Mouse (Mus musculus): ENCODE data around the gene Slc39a11.

Slc39a11 gene

GRCm38 (mm10) chr11:113409121-113409520 is 240.8 kb downstream of the Slc39a11 start:
- no peak for DNase-seq (ENCODE audit: low spot score in 2 of 2)

DNA sequence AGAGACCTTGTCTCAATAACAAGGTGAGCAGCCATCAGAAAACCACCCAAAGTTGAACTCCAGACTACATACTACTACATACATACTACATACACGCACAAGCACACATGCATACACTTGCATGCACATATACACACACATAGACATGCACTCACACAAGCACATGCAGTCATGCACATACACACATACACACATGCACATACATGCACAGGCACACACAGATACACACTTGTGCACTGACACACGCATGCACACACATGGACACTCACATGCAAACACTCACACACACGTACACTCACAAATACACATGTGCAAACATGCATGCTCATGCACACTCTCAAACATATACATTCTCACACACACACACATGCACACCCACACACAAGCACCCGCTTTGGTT is 242.4 kb downstream of the Slc39a11 start:
- DNase-seq (ENCODE audit: low spot score in 2 of 2) = no peak

GRCm38 (mm10) chr11:113400868-113401267 is 249.0 kb downstream of the Slc39a11 start:
- no peak for DNase-seq (ENCODE audit: low spot score in 2 of 2)

- DNase-seq (ENCODE audit: low spot score in 2 of 2) = no peak
Observed at GRCm38 (mm10) chr11:113399601-113400000, 250.3 kb downstream of the Slc39a11 start.

DNA sequence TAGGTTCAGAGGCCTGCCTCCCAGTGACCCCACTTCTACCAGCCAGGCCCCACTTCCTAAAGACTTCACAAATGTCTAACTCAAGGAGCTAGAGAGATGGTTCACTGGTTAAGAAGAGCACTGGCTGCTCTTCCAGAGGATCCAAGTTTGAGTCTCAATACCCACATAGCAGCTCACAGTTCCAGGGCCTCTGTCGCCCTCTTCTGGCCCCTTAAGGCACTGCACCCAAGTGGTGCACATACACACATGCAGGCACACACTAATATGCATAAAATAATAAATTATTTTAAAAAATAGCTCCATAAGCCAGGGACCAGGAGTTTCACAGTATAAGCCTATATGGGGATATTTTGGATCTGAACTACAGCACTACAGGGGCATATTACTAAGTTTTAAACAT is 252.5 kb downstream of the Slc39a11 start:
- DNase-seq (ENCODE audit: low spot score in 2 of 2) = no peak

- DNase-seq (ENCODE audit: low spot score in 2 of 2) = no peak
Observed at GRCm38 (mm10) chr11:113393366-113394150, 256.3 kb downstream of the Slc39a11 start.

GRCm38 (mm10) chr11:113391664-113392063 is 258.2 kb downstream of the Slc39a11 start:
- DNase-seq (ENCODE audit: low spot score in 2 of 2) = no peak

DNA sequence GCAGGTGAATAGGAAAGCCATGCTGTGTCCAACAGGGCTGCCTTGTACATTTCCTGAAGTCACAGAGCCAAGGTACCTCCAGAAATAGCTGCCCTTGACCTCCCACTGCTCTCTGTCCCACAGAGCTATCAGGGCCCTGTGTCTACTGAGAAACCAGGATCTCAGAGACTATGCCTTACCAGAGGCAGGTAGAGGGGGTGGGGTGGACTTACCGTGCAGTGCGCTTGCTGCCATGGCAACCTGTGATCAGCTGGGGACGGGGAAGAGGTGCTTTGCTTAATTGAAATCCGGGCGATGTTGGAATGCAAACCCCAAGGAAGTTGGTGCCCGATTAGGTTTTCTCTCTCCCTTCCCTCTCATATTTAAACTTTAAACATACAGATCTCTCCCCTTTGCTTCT is 260.2 kb downstream of the Slc39a11 start:
- no peak for DNase-seq (ENCODE audit: low spot score in 2 of 2)

GRCm38 (mm10) chr11:113382674-113383571 is 267.0 kb downstream of the Slc39a11 start:
- no peak for DNase-seq (ENCODE audit: low spot score in 2 of 2)

GRCm38 (mm10) chr11:113381550-113381949 is 268.3 kb downstream of the Slc39a11 start:
- DNase-seq (ENCODE audit: low spot score in 2 of 2) = no peak

GRCm38 (mm10) chr11:113378867-113379266 is 271.0 kb downstream of the Slc39a11 start:
- no peak for DNase-seq (ENCODE audit: low spot score in 2 of 2)

DNA sequence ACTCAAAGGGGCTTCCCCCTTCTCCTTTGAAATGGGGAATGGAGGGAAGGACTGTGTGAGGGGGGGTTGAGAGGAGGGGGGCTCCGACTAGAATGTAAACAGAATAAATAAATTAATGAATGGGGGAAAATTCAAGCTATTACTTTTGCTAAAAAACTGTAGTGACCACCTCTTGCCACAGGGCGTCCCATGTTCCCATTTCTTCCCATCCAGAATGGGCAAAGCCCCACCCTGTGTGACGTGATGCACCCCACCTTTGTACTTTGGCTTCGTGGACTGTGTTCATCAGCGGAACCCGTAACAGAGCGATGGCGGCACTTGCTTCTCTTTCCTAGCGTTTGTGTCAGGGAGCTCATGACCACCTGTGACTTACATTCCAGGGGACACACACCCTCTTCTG is 273.8 kb downstream of the Slc39a11 start:
- no peak for DNase-seq (ENCODE audit: low spot score in 2 of 2)

- no peak for DNase-seq (ENCODE audit: low spot score in 2 of 2)
Observed at GRCm38 (mm10) chr11:113373926-113374325, 276.0 kb downstream of the Slc39a11 start.

DNA sequence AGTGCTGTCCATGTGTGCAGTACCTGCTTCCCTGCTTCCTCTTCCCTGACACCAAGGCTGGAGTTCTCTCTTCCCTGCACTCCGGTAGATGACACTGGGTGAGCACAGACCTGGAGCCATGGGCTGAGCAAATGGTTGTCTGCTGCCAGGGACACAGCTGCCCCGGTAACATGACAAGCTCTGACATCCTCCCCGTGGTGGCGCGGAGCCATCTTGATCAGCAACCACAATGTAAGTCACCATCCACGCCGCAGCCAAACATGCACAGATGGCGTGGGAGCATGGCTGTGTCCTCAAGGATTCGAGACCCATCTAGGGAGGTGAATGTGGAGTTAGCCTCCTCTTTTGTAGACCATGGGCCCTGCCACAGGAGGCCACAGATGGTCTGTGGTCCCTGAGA is 276.5 kb downstream of the Slc39a11 start:
- DNase-seq (ENCODE audit: low spot score in 2 of 2) = no peak

GRCm38 (mm10) chr11:113368046-113368445 is 281.8 kb downstream of the Slc39a11 start:
- DNase-seq (ENCODE audit: low spot score in 2 of 2) = no peak

- no peak for DNase-seq (ENCODE audit: low spot score in 2 of 2)
Observed at GRCm38 (mm10) chr11:113366257-113367030, 283.4 kb downstream of the Slc39a11 start.

GRCm38 (mm10) chr11:113363739-113364138 is 286.1 kb downstream of the Slc39a11 start:
- DNase-seq (ENCODE audit: low spot score in 2 of 2) = no peak

- no peak for DNase-seq (ENCODE audit: low spot score in 2 of 2)
Observed at GRCm38 (mm10) chr11:113362617-113363016, 287.3 kb downstream of the Slc39a11 start.

DNA sequence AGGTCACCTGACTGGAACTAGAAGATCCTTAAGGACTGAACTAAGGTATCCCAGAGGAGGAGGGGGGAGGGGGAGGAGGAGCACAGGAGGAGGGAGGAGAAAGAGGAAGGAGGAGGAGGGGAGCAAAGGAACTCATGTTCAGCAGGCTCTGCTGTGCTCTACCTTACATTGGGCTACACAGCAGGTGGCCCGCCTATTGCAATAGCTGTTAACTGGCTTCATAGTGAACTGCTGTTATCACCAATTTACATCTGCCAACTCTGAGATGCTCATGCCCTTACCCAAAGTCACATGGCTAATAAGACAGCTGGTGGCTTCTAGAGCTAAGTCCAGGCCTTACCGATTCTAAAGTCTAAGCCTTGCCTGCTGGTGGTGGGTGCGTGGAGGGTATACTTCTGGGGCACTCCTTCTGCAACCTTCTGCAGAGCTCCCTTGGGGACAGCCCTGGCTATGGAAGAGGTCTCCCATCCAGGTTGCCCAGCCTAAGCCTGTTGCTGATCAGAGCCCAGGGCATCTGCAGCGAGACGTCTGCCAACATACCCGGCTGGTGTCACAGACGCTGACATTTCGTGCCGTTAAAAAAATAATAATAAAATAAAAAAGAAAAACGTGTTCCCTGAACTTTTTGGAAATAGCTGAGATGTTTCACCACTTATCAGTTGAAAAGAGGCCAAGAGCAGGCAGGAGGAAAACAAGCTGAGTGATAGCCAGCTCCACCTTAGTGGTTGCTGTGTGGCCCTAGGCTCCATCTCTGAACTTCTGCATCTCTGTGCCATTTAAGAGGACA is 289.6 kb downstream of the Slc39a11 start:
- no peak for DNase-seq (ENCODE audit: low spot score in 2 of 2)

- no peak for DNase-seq (ENCODE audit: low spot score in 2 of 2)
Observed at GRCm38 (mm10) chr11:113355932-113356331, 293.9 kb downstream of the Slc39a11 start.

Data from frontal cortex, postnatal 36 days (tissue).